Mouse (Mus musculus): ENCODE results near the gene Olfr554. TPM values are rescaled to one million over a fixed set of nuclear protein-coding genes. Genes with fewer than 3 reads are reported as not detected.
"Not testable (repeated sequence)": the region's sequence is repeated elsewhere in the genome, so short reads cannot be mapped to it uniquely, and the experiment has no call there.

The Olfr554 gene
- not detected for total RNA-seq (2021)

DNA sequence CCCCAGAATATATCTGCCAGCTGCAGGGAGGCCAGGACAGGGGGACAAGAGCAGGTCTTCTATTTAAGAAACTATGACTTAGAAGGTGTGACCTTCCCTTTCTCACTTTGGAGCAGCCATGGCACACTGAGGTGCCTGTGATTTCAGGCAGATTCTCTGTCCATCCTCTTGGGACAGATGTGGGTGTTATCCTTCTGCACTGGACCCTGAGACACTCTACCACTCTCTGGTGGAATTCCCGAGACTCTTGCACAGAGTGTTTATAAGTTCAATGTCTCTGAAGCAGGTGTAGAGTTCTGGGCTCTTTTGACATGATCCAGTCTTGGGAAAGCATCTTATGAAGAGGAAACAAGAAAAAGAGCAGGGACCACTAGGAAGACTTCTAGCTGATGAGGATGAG is at the start of gene Olfr554:
Gene Olfr554 (plus strand): TSS at position 301 of the 400 bp plus-strand sequence.
- no peak for DNase-seq (ENCODE audit: extremely low spot score in 1 of 2, low spot score in 2 of 2)
- intact Hi-C loops (cut with DNase I), result loop anchor here (5.0 kb wide), 1 partner anchor 131 kb away; no protein-coding TSS in a partner anchor

GRCm38 (mm10) chr7:102591786-102592185 is 46.4 kb upstream of the Olfr554 start, which contains the start of gene Olfr551:
Olfr551 (minus strand) TSS chr7:102591886.
- no peak for DNase-seq (ENCODE audit: extremely low spot score in 1 of 2, low spot score in 2 of 2)
- intact Hi-C loops (cut with DNase I), result no loop called here

DNA sequence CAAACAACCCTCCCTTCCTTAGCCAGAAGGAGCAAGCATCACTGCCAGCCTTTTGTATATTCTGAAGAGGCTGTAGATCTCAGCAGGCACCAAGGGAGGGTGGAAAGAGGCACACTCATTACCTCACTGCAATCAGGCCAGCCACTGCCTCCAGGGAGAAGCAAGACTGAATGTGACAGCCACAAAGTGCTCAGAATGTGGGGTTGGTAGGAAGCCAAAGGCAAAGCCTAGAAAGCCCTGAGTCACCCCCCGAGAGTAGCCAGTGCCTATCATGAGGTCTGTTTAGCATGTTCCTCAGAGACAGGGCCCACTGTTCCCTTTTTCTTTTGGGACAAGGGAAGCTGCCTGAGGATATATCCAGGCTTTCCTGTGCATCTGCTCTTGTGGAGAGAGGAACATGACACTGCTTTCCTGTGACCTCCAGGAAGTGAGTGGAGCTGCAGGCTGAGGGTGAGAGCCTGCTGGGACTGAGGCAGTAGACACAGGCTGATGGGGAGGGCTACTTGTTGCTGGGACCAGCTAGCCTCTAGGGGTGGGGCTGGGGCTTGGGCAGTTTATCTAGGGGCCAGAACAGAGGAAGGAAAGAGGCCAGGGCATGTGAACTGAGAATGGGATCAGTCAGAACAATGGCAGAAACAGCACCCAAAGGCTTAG is 40.7 kb upstream of the Olfr554 start, which contains the start of gene Olfr552:
Gene Olfr552 (plus strand): TSS at position 393 of the 654 bp plus-strand sequence.
- DNase-seq (ENCODE audit: extremely low spot score in 1 of 2, low spot score in 2 of 2), result no peak
- intact Hi-C loops (cut with DNase I), result no loop called here

GRCm38 (mm10) chr7:102618118-102618517 is 20.1 kb upstream of the Olfr554 start, which contains the start of gene Olfr553:
Olfr553 (minus strand) TSS chr7:102618218.
- intact Hi-C loops (cut with DNase I), result no loop called here
- no peak for DNase-seq (ENCODE audit: extremely low spot score in 1 of 2, low spot score in 2 of 2)

GRCm38 (mm10) chr7:102619608-102620007 is 18.6 kb upstream of the Olfr554 start:
- DNase-seq (ENCODE audit: extremely low spot score in 1 of 2, low spot score in 2 of 2), result peak in 1 of 2 experiments; percentile 40
- intact Hi-C loops (cut with DNase I), result no loop called here

- intact Hi-C loops (cut with DNase I); DNase-seq (ENCODE audit: extremely low spot score in 1 of 2, low spot score in 2 of 2): not testable (repeated sequence)
Observed at GRCm38 (mm10) chr7:102620368-102620767, 17.9 kb upstream of the Olfr554 start.

GRCm38 (mm10) chr7:102636665-102637064 is 1.6 kb upstream of the Olfr554 start:
- intact Hi-C loops (cut with DNase I), result loop anchor here (5.0 kb wide), 1 partner anchor 129 kb away; no protein-coding TSS in a partner anchor

DNA sequence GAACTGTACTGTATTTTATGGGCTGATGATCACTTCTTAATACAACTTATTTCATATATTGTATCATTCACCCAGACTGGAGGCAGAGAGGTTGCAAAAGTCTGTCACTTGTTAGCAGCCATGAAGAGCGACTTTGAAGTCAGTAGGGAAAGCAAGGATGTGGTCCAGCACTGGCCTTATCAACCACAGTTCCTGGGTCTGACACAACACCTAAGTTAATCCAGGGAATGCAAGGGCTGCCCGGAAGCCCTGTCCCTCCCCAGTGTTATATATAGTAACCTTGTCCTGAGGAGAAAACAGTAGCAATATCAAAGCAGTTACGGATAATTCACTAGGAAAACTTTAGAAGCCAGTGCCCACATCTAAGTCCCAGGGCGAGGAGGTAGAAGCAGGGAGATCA is 6.7 kb downstream of the Olfr554 start:
- DNase-seq (ENCODE audit: extremely low spot score in 1 of 2, low spot score in 2 of 2); intact Hi-C loops (cut with DNase I): not testable (repeated sequence)

More at GRCm38 (mm10) chr7:102636665-102637064, 1.6 kb upstream of the Olfr554 start:
- DNase-seq (ENCODE audit: extremely low spot score in 1 of 2, low spot score in 2 of 2), result no peak

GRCm38 (mm10) chr7:102658523-102658922 is 20.3 kb downstream of the Olfr554 start, which contains the start of gene Olfr555:
Olfr555 (plus strand) TSS chr7:102658823.
- DNase-seq (ENCODE audit: extremely low spot score in 1 of 2, low spot score in 2 of 2), result no peak
- intact Hi-C loops (cut with DNase I), result loop anchor here (10.0 kb wide), 1 partner anchor 1216 kb away; no protein-coding TSS in a partner anchor

- intact Hi-C loops (cut with DNase I), result loop anchor here (2.0 kb wide), 1 partner anchor 254 kb away; no protein-coding TSS in a partner anchor
- no peak for DNase-seq (ENCODE audit: extremely low spot score in 1 of 2, low spot score in 2 of 2)
Observed at GRCm38 (mm10) chr7:102664599-102664998, 26.4 kb downstream of the Olfr554 start, which contains the start of gene Olfr556. Olfr556 (plus strand) TSS chr7:102664899.

GRCm38 (mm10) chr7:102665378-102665777 is 27.1 kb downstream of the Olfr554 start:
- DNase-seq (ENCODE audit: extremely low spot score in 1 of 2, low spot score in 2 of 2), result peak in 1 of 2 experiments; percentile 8
- intact Hi-C loops (cut with DNase I), result loop anchor here (2.0 kb wide), 1 partner anchor 253 kb away; no protein-coding TSS in a partner anchor

- intact Hi-C loops (cut with DNase I), result no loop called here
- DNase-seq (ENCODE audit: extremely low spot score in 1 of 2, low spot score in 2 of 2), result no peak
Observed at GRCm38 (mm10) chr7:102676225-102676624, 38.0 kb downstream of the Olfr554 start.

DNA sequence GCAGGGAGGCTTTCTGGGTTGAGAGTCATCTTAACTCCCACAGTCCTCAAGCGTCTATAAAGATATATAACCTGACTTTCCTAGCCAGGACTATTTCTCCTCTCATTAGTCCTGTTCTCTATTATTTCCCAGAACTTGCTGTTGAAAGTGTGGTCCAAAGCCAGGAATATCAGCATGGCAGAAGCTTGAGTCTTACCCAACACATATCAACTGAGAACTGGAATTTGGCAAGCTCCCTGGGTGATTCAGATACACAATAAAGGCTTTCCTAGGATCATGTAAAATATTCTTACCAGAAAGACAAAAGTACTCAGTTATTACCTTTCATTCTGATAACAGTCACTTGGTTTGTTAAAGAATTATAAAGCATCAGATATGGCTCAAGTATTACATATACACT is 43.7 kb downstream of the Olfr554 start:
- DNase-seq (ENCODE audit: extremely low spot score in 1 of 2, low spot score in 2 of 2), result no peak

DNA sequence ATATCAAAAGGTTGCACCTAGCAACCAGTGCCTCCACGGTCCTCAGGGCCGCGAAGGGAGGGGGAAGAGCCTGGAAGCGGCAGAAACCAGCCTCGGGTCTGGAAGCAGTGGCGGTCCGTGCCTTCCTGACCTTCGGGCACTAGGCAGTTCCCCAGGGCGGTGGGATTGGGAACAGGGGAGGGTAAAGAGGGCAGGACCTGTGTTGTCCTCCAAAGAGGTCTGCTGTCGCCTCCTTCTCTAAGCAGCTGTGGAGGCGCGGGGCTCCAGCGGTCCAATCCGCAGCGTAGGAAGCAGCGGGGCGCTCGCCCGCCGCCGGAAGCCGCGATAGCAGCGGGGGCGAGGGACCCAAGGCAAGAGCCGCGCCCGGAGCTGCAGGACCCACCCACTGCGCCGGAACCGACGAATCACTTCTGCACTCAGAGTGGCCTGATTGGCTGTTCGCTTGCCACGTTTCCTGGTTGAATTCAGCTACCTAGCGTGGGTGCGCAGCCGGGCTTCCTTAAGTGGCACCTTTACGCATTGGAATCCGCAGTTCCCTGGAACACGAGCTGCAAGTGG is 48.8 kb downstream of the Olfr554 start, which contains the start of gene Trim68:
Gene Trim68 (minus strand): TSS at position 384 of the 558 bp plus-strand sequence.
- intact Hi-C loops (cut with DNase I), result loop anchor here (10.0 kb wide), 1 partner anchor 172 kb away; no protein-coding TSS in a partner anchor
- peak; percentile 87 to 94 for DNase-seq (ENCODE audit: extremely low spot score in 1 of 2, low spot score in 2 of 2)

More for the DNA sequence above, 43.7 kb downstream of the Olfr554 start:
- intact Hi-C loops (cut with DNase I), result loop anchor here (10.0 kb wide), 1 partner anchor 167 kb away; no protein-coding TSS in a partner anchor

Other genes with a start within 250 kb of the Olfr554 start
- gene Rrm1, start 196.7 kb upstream of the Olfr554 start, total RNA-seq (2021), result 10 to 100 TPM; 14.5 TPM
- gene Olfr543, start 156.8 kb upstream of the Olfr554 start, total RNA-seq (2021), result not detected
- not detected for gene Olfr544, start 150.1 kb upstream of the Olfr554 start, total RNA-seq (2021)
- not detected for gene Olfr545, start 138.9 kb upstream of the Olfr554 start, total RNA-seq (2021)
- not detected for gene Olfr547, start 103.7 kb upstream of the Olfr554 start, total RNA-seq (2021)
- gene Olfr548-ps1, start 97.5 kb upstream of the Olfr554 start, total RNA-seq (2021), result not detected
- gene Olfr549, start 88.6 kb upstream of the Olfr554 start, total RNA-seq (2021), result not detected
- gene Trim21, start 72.9 kb upstream of the Olfr554 start, total RNA-seq (2021), result 1 to 10 TPM; 1.8 to 2.9 TPM
- under 1 TPM; 0.24 to 0.51 TPM for gene Olfr550, start 67.0 kb upstream of the Olfr554 start, total RNA-seq (2021)
- gene Olfr551, start 46.5 kb upstream of the Olfr554 start, total RNA-seq (2021), result not detected
- gene Olfr552, start 40.7 kb upstream of the Olfr554 start, total RNA-seq (2021), result not detected
- gene Olfr553, start 20.2 kb upstream of the Olfr554 start, total RNA-seq (2021), result not detected
- not detected for gene Olfr555, start 20.4 kb downstream of the Olfr554 start, total RNA-seq (2021)
- gene Olfr556, start 26.5 kb downstream of the Olfr554 start, total RNA-seq (2021), result not detected
- 1 to 10 TPM; 4.9 to 5.4 TPM for gene Trim68, start 48.9 kb downstream of the Olfr554 start, total RNA-seq (2021)
- gene Olfr557, start 57.5 kb downstream of the Olfr554 start, total RNA-seq (2021), result not detected
- gene Olfr558, start 63.8 kb downstream of the Olfr554 start, total RNA-seq (2021), result under 1 TPM; 0.15 to 0.32 TPM
- gene Olfr33, start 80.6 kb downstream of the Olfr554 start, total RNA-seq (2021), result not detected
- not detected for gene Olfr559, start 89.1 kb downstream of the Olfr554 start, total RNA-seq (2021)
- gene Olfr560, start 120.9 kb downstream of the Olfr554 start, total RNA-seq (2021), result not detected
- gene Olfr78, start 121.0 kb downstream of the Olfr554 start, total RNA-seq (2021), result under 1 TPM; 0.51 to 0.55 TPM
- gene Olfr561, start 132.8 kb downstream of the Olfr554 start, total RNA-seq (2021), result not detected
- gene Olfr564, start 165.0 kb downstream of the Olfr554 start, total RNA-seq (2021), result not detected
- gene Olfr566, start 220.3 kb downstream of the Olfr554 start, total RNA-seq (2021), result not detected
- gene Olfr568, start 238.7 kb downstream of the Olfr554 start, total RNA-seq (2021), result not detected

All from left cerebral cortex, postnatal 10 days (tissue).